In the genomic region with DNA sequence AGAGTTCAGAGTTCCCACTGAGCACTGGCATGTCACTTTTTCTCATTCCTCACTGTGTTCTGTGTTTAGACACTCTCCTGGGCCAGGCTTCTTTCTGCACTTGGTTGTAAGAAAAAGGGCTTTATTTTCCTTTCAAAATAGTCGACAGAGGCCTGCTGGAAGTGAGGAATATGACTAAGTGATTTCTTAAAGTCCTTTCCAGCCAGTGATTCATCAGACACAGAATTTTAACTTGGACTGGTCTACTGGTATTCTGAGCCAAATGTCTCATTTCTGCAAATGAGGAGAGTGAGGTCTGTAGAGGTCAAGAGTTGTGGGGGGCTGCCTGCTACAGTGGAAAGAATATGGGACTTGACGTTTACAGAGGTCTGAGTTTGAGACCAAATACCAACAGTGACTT, we compare ENCODE assay signal across 27 mouse cellular contexts.
DNase-seq lines count a peak whose midpoint lies in the region; ATAC-seq and TF ChIP-seq lines count a peak whose summit lies in the region.
"Had no signal": no experiment of that assay in that cellular context is flagged by ENCODE, and none has a peak within 500 bp of the region (broad histone marks: within the 10 kb centered on the region; RNA-seq: fewer than 3 reads in every experiment).

No protein-coding gene starts in this region.

- H3K4me3 ChIP-seq in lung, postnatal 0 days (ENCODE audit: low read depth, low read length), result no peak overlapping the region
- no peak overlapping the region for H3K4me3 ChIP-seq in stomach, embryonic 16.5 days (replicated peaks; ENCODE audit: low read length)
- H3K4me3 ChIP-seq: forebrain, embryonic 10.5 days; hindbrain, embryonic 13.5 days; limb, embryonic 10.5 days; liver, embryonic 15.5 days; midbrain, embryonic 10.5 days; neural tube, embryonic 15.5 days; stomach, embryonic 15.5 days had no signal

- H3K9ac ChIP-seq in lung, postnatal 0 days (replicated peaks; ENCODE audit: low read depth), result no peak overlapping the region
- no peak overlapping the region for H3K9ac ChIP-seq in stomach, embryonic 16.5 days (ENCODE audit: low read length)
- H3K9ac ChIP-seq: hindbrain, embryonic 13.5 days; liver, embryonic 15.5 days; neural tube, embryonic 15.5 days; stomach, embryonic 15.5 days had no signal

- DNase-seq in heart, adult 8-10 months (ENCODE audit: low spot score), result peak; percentile 35
- DNase-seq in heart, adult 11 months, result no peak
- peak; percentile 49 for DNase-seq in lung, postnatal 0 days (ENCODE audit: low spot score)
- no peak for DNase-seq in lung, adult 18-20 months
- peak; percentile 80 for DNase-seq in NIH3T3 (ENCODE audit: low read depth)
- DNase-seq in layer of hippocampus, postnatal 14 days (ENCODE audit: low spot score in 2 of 2), result no peak
- DNase-seq: adrenal gland, adult 8-10 months; cerebellum, adult 18-20 months; cerebellum, postnatal 25 days; embryo, embryonic 11 days; kidney, adult 2 months; liver; right cerebral cortex, adult 18-20 months; right cerebral cortex, postnatal 4 days; thymus, adult 2 months had no signal

- TF ChIP-seq CTCF in lung, postnatal 0 days (IDR thresholded peaks at IDR 0.05), result no peak

- H3K9me3 ChIP-seq in lung, postnatal 0 days (ENCODE audit: low read length), result no peaks in the 10 kb centered on the region
- no peaks in the 10 kb centered on the region for H3K9me3 ChIP-seq in stomach, embryonic 16.5 days (replicated peaks; ENCODE audit: control insufficient read depth, low read length)
- H3K9me3 ChIP-seq: forebrain, embryonic 10.5 days; hindbrain, embryonic 13.5 days; limb, embryonic 10.5 days; liver, embryonic 15.5 days; midbrain, embryonic 10.5 days; neural tube, embryonic 15.5 days; stomach, embryonic 15.5 days had no signal

- 48% methylated on average over 2 of the region's 2 CpGs for whole genome bisulfite sequencing in lung, postnatal 0 days
- WGBS in stomach, embryonic 16.5 days, result 46% methylated on average over 2 of the region's 2 CpGs

- H3K27me3 ChIP-seq in lung, postnatal 0 days (replicated peaks; ENCODE audit: insufficient read depth, low read length), result no peaks in the 10 kb centered on the region; the same call in 1 of the 2 replicates
- no peaks in the 10 kb centered on the region for H3K27me3 ChIP-seq in stomach, embryonic 16.5 days (ENCODE audit: control insufficient read depth, insufficient read depth, low read length)
- H3K27me3 ChIP-seq: hindbrain, embryonic 13.5 days; neural tube, embryonic 15.5 days; stomach, embryonic 15.5 days had no signal

- TF ChIP-seq EP300 in lung, postnatal 0 days (IDR thresholded peaks at IDR 0.05), result no peak

- H3K27ac ChIP-seq in lung, postnatal 0 days (ENCODE audit: low read length), result no peak overlapping the region
- peak overlapping the region; percentile 4; the same call in 1 of the 2 replicates for H3K27ac ChIP-seq in stomach, embryonic 16.5 days (ENCODE audit: low read length)
- H3K27ac ChIP-seq: forebrain, embryonic 10.5 days; hindbrain, embryonic 13.5 days; kidney, postnatal 0 days; limb, embryonic 10.5 days; liver, embryonic 15.5 days; macrophage; midbrain, embryonic 10.5 days; neural tube, embryonic 15.5 days; stomach, embryonic 15.5 days had no signal

- H3K4me2 ChIP-seq in lung, postnatal 0 days (replicated peaks; ENCODE audit: low read depth, low read length), result no peak overlapping the region
- no peak overlapping the region for H3K4me2 ChIP-seq in stomach, embryonic 16.5 days (ENCODE audit: low read depth, low read length)
- H3K4me2 ChIP-seq: hindbrain, embryonic 13.5 days; liver, embryonic 15.5 days; neural tube, embryonic 15.5 days; stomach, embryonic 15.5 days had no signal

- H3K4me1 ChIP-seq in lung, postnatal 0 days (ENCODE audit: insufficient read depth, low read depth, low read length), result no peaks in the 10 kb centered on the region
- peaks cover 6% of the 10 kb centered on the region; the same call in 1 of the 2 replicates for H3K4me1 ChIP-seq in stomach, embryonic 16.5 days (ENCODE audit: control insufficient read depth, insufficient read depth, low read length)

- ATAC-seq in lung, postnatal 0 days, result no peak
- ATAC-seq in stomach, embryonic 16.5 days (ENCODE audit: insufficient read depth, low FRiP score), result 0 out of 2 replicates have a peak, but pooled peaks have one; percentile 23
- ATAC-seq: forebrain, embryonic 16.5 days; midbrain, embryonic 16.5 days had no signal

- no peaks in the 10 kb centered on the region for H3K36me3 ChIP-seq in lung, postnatal 0 days (ENCODE audit: insufficient read depth, low read length)
- H3K36me3 ChIP-seq in stomach, embryonic 16.5 days (ENCODE audit: control insufficient read depth, insufficient read depth, low read length), result no peaks in the 10 kb centered on the region
- H3K36me3 ChIP-seq: hindbrain, embryonic 13.5 days; liver, embryonic 15.5 days; neural tube, embryonic 15.5 days; stomach, embryonic 15.5 days had no signal

Comparison
In these comparisons a context has a peak if more than half of its experiments do, and no peak if none do; other contexts are left out.
1. DNase-seq: peak in heart, adult 8-10 months (single experiment), lung, postnatal 0 days (single experiment) and NIH3T3 (single experiment); none in heart, adult 11 months (single experiment), lung, adult 18-20 months (0 of 2) and layer of hippocampus, postnatal 14 days (0 of 2).